ENCODE assay signal across 21 mouse cellular contexts in the genomic region with DNA sequence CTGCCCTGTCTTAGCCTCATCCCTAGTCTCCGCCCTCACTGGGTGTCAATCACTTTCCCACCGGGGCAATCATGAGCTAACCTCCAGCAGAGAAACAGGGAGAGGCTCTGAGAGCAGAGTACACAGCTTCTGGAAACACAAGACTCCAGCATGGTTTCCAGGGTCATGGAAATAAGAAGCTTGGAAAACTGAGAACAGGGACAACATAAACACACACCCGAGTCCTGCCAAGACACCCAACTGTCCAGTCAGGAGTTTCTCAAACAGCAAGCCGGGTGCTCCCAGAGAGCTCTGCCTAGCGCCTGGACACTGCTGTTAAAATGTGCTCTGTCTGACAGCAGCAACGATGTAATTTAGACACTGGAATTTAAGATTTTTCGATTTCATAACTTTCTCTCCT.
A peak's percentile ranks its signal among the peaks of the same experiment; 100 is the strongest.
DNase-seq lines count a peak whose midpoint lies in the region; ATAC-seq and TF ChIP-seq lines count a peak whose summit lies in the region.
"Had no signal": no experiment of that assay in that cellular context is flagged by ENCODE, and none has a peak within 500 bp of the region (broad histone marks: within the 10 kb centered on the region; RNA-seq: fewer than 3 reads in every experiment).

No protein-coding gene starts in this region.

- H3K9me3 ChIP-seq in lung, embryonic 15.5 days = no peaks in the 10 kb centered on the region
- H3K9me3 ChIP-seq in liver, embryonic 12.5 days (replicated peaks) = no peaks in the 10 kb centered on the region
- H3K9me3 ChIP-seq in forebrain, embryonic 11.5 days (ENCODE audit: control insufficient read depth, low read length) = no peaks in the 10 kb centered on the region
- H3K9me3 ChIP-seq: embryonic facial prominence, embryonic 12.5 days; heart, embryonic 13.5 days; limb, embryonic 15.5 days; midbrain, embryonic 12.5 days had no signal

- H3K79me2 ChIP-seq in myocyte (ENCODE audit: control insufficient read depth, insufficient read depth) = peaks cover 4% of the 10 kb centered on the region

- TF ChIP-seq POLR2A in lung, adult 2 months (IDR thresholded peaks at IDR 0.05; ENCODE audit: borderline replicate concordance, extremely low read depth, low read depth, low read length) = no peak
- no peak for TF ChIP-seq POLR2A in myocyte (IDR thresholded peaks at IDR 0.05; ENCODE audit: insufficient read length, low read depth)

- DNase-seq in lung, adult 18-20 months = peak; percentile 18 to 46
- no peak for DNase-seq in lung, adult 2 months
- DNase-seq in gastrocnemius, adult 18-20 months (ENCODE audit: low spot score) = peak; percentile 69
- DNase-seq in spleen, postnatal 36 days (ENCODE audit: low spot score in 2 of 2) = no peak
- no peak for DNase-seq in forebrain, embryonic 11.5 days (ENCODE audit: low spot score)
- DNase-seq: adrenal gland, postnatal 10 days; B cell, adult 2 months; cerebellum, adult 2 months; heart, postnatal 4 days; kidney, adult 18-20 months; kidney, postnatal 10 days; thymus, adult 2 months had no signal

- no peaks in the 10 kb centered on the region for H3K36me3 ChIP-seq in lung, embryonic 15.5 days
- no peaks in the 10 kb centered on the region for H3K36me3 ChIP-seq in myocyte (ENCODE audit: control insufficient read depth, insufficient read depth)
- no peaks in the 10 kb centered on the region for H3K36me3 ChIP-seq in liver, embryonic 12.5 days
- no peaks in the 10 kb centered on the region for H3K36me3 ChIP-seq in forebrain, embryonic 11.5 days (ENCODE audit: control insufficient read depth, insufficient read depth, low read length)
- H3K36me3 ChIP-seq: embryonic facial prominence, embryonic 12.5 days; heart, embryonic 13.5 days; limb, embryonic 15.5 days; midbrain, embryonic 12.5 days had no signal

- 0 out of 2 replicates have a peak overlapping the region, but pooled peaks have one; percentile 7 for H3K27ac ChIP-seq in lung, embryonic 15.5 days
- H3K27ac ChIP-seq in liver, embryonic 12.5 days = no peak overlapping the region
- no peak overlapping the region for H3K27ac ChIP-seq in forebrain, embryonic 11.5 days (ENCODE audit: low read depth, low read length)
- H3K27ac ChIP-seq: embryonic facial prominence, embryonic 12.5 days; heart, embryonic 13.5 days; hindbrain, postnatal 0 days; limb, embryonic 15.5 days; macrophage; midbrain, embryonic 12.5 days had no signal

- H3K4me2 ChIP-seq in lung, embryonic 15.5 days = no peak overlapping the region
- peak overlapping the region; percentile 55 for H3K4me2 ChIP-seq in myocyte (ENCODE audit: low read depth)
- H3K4me2 ChIP-seq in liver, embryonic 12.5 days = no peak overlapping the region
- no peak overlapping the region for H3K4me2 ChIP-seq in forebrain, embryonic 11.5 days (ENCODE audit: low read depth, low read length, severe bottlenecking)
- H3K4me2 ChIP-seq: embryonic facial prominence, embryonic 12.5 days; heart, embryonic 13.5 days; limb, embryonic 15.5 days; midbrain, embryonic 12.5 days had no signal

- no peak overlapping the region for H3K4me3 ChIP-seq in lung, adult 2 months (replicated peaks; ENCODE audit: extremely low read depth, low read depth, low read length)
- H3K4me3 ChIP-seq in lung, embryonic 15.5 days = no peak overlapping the region
- H3K4me3 ChIP-seq in myocyte = no peak overlapping the region
- no peak overlapping the region for H3K4me3 ChIP-seq in liver, embryonic 12.5 days
- H3K4me3 ChIP-seq in forebrain, embryonic 11.5 days (ENCODE audit: low read depth, low read length) = no peak overlapping the region
- H3K4me3 ChIP-seq: embryonic facial prominence, embryonic 12.5 days; heart, embryonic 13.5 days; limb, embryonic 15.5 days; midbrain, embryonic 12.5 days had no signal

- no peaks in the 10 kb centered on the region for H3K27me3 ChIP-seq in lung, embryonic 15.5 days
- no peaks in the 10 kb centered on the region for H3K27me3 ChIP-seq in myocyte (ENCODE audit: control insufficient read depth, insufficient read depth, insufficient read length)
- H3K27me3 ChIP-seq in liver, embryonic 12.5 days (replicated peaks) = no peaks in the 10 kb centered on the region
- no peaks in the 10 kb centered on the region for H3K27me3 ChIP-seq in forebrain, embryonic 11.5 days (ENCODE audit: control insufficient read depth, insufficient read depth, low read length)
- H3K27me3 ChIP-seq: embryonic facial prominence, embryonic 12.5 days; heart, embryonic 13.5 days; limb, embryonic 15.5 days; midbrain, embryonic 12.5 days had no signal

- peaks cover 2% of the 10 kb centered on the region; the same call in 1 of the 2 replicates for H3K4me1 ChIP-seq in lung, adult 2 months (ENCODE audit: control insufficient read depth, insufficient read depth, low read length)
- H3K4me1 ChIP-seq in lung, embryonic 15.5 days = peaks cover 9% of the 10 kb centered on the region; the same call in 1 of the 2 replicates
- H3K4me1 ChIP-seq in liver, embryonic 12.5 days = no peaks in the 10 kb centered on the region
- no peaks in the 10 kb centered on the region; the same call in 1 of the 2 replicates for H3K4me1 ChIP-seq in forebrain, embryonic 11.5 days (replicated peaks; ENCODE audit: control insufficient read depth, insufficient read depth, low read length)
- H3K4me1 ChIP-seq: limb, embryonic 15.5 days had no signal

- 54% methylated on average over 7 of the region's 7 CpGs for WGBS in lung, adult 2 months
- WGBS in lung, embryonic 15.5 days = 43% methylated on average over 7 of the region's 7 CpGs
- 69% methylated on average over 7 of the region's 7 CpGs for WGBS in liver, embryonic 12.5 days (ENCODE audit: insufficient replicate concordance)
- WGBS in forebrain, embryonic 11.5 days = 81% methylated on average over 7 of the region's 7 CpGs

- H3K9ac ChIP-seq in lung, embryonic 15.5 days = no peak overlapping the region
- no peak overlapping the region for H3K9ac ChIP-seq in liver, embryonic 12.5 days
- H3K9ac ChIP-seq in forebrain, embryonic 11.5 days (ENCODE audit: low read length) = no peak overlapping the region
- H3K9ac ChIP-seq: embryonic facial prominence, embryonic 12.5 days; heart, embryonic 13.5 days; limb, embryonic 15.5 days; midbrain, embryonic 12.5 days had no signal

- peak; percentile 63; the same call in 1 of the 2 replicates for ATAC-seq in lung, embryonic 15.5 days (ENCODE audit: borderline replicate concordance, extremely low read depth, low FRiP score, low TSS enrichment)
- ATAC-seq in liver, embryonic 12.5 days = no peak
- no peak for ATAC-seq in forebrain, embryonic 11.5 days (replicated peaks; ENCODE audit: low FRiP score)
- ATAC-seq: hindbrain, postnatal 0 days had no signal

- TF ChIP-seq CTCF in lung, adult 2 months (IDR thresholded peaks at IDR 0.05; ENCODE audit: insufficient read depth, low read length) = no peak

- H3ac ChIP-seq in myocyte (ENCODE audit: control insufficient read depth, insufficient read length) = no peak overlapping the region

TF ChIP-seq in myocyte, 11 proteins besides CTCF, POLR2A, EP300 and RAD21:
- TF ChIP-seq SRF (IDR thresholded peaks at IDR 0.05; ENCODE audit: control insufficient read depth, insufficient read length, low read depth) = no peak
- TF ChIP-seq MAX (IDR thresholded peaks at IDR 0.05; ENCODE audit: low read depth) = no peak
- TF ChIP-seq MYOG (IDR thresholded peaks at IDR 0.05; ENCODE audit: control insufficient read depth in 1 of 3, insufficient read depth in 1 of 3, insufficient read length in 2 of 3, low read depth in 2 of 3) = no peak
- TF ChIP-seq TCF12 (IDR thresholded peaks at IDR 0.05; ENCODE audit: insufficient read depth, poor library complexity, severe bottlenecking) = no peak
- TF ChIP-seq E2F4 (IDR thresholded peaks at IDR 0.05; ENCODE audit: insufficient read depth) = no peak
- TF ChIP-seq POLR2AphosphoS2 (IDR thresholded peaks at IDR 0.05; ENCODE audit: insufficient read length, low read depth) = no peak
- TF ChIP-seq MYOD1 (IDR thresholded peaks at IDR 0.05; ENCODE audit: control insufficient read depth in 1 of 3, insufficient read length in 2 of 3, low read depth in 2 of 3) = no peak
- TF ChIP-seq REST (IDR thresholded peaks at IDR 0.05; ENCODE audit: insufficient read depth, insufficient read length) = no peak
- TF ChIP-seq CEBPB (IDR thresholded peaks at IDR 0.05; ENCODE audit: insufficient read depth, poor library complexity, severe bottlenecking) = no peak
- no peak for TF ChIP-seq USF1 (IDR thresholded peaks at IDR 0.05; ENCODE audit: low read depth)
- TF ChIP-seq TCF3 (IDR thresholded peaks at IDR 0.05; ENCODE audit: insufficient read length, low read depth) = no peak
TF ChIP-seq in myocyte: peak in this region for 0.

Comparison
In these comparisons a context has a peak if more than half of its experiments do, and no peak if none do; other contexts are left out.
1. DNase-seq: peak in lung, adult 18-20 months (2 of 2) and gastrocnemius, adult 18-20 months (single experiment); none in lung, adult 2 months (single experiment), spleen, postnatal 36 days (0 of 2) and forebrain, embryonic 11.5 days (single experiment).